Mouse (Mus musculus) embryonic facial prominence, embryonic 11.5 days (tissue): ENCODE measurements around the gene Cela3b. TPM values are rescaled to one million over a fixed set of nuclear protein-coding genes. Genes with fewer than 3 reads are reported as not detected.

ENCODE experiments used
- ATAC-seq: fragments of 200-750 bp; cut with Nextera tagmentation; replicated peaks from 2 replicates; pipeline ENCODE4 v1.8.0; 2017; ENCODE audit warnings: low read depth; ENCODE audit not compliant: insufficient number of reproducible peaks, low FRiP score, low TSS enrichment
- DNase-seq: peaks from one replicate; pipeline ENCODE4 v3.0.0-alpha.2; 2015; ENCODE audit warnings: low spot score
- H3K27ac ChIP-seq: fragments of 300-500 bp; sonication (generic); replicated peaks from 2 replicates; pipeline ENCODE4 v1.5.1; 2014; ENCODE audit warnings: mild to moderate bottlenecking, low read depth, low read length, control low read depth
- H3K27me3 ChIP-seq: fragments of 300-500 bp; sonication (generic); 2 replicates; pipeline ENCODE4 v1.6.1; 2014; ENCODE audit warnings: mild to moderate bottlenecking, low read length, moderate library complexity, mixed read lengths; ENCODE audit not compliant: control insufficient read depth, insufficient read depth
- H3K36me3 ChIP-seq: fragments of 300-500 bp; sonication (generic); replicated peaks from 2 replicates; pipeline ENCODE4 v1.6.1; 2014; ENCODE audit warnings: low read depth, mild to moderate bottlenecking, low read length, moderate library complexity, mixed read lengths; ENCODE audit not compliant: control insufficient read depth, insufficient read depth
- H3K4me1 ChIP-seq: fragments of 300-500 bp; sonication (generic); 2 replicates; pipeline ENCODE4 v1.6.1; 2014; ENCODE audit warnings: low read length, mixed read lengths; ENCODE audit not compliant: control insufficient read depth, insufficient read depth
- H3K4me2 ChIP-seq: fragments of 300-500 bp; sonication (generic); 2 replicates; pipeline ENCODE4 v1.6.1; 2014; ENCODE audit warnings: low read depth, mild to moderate bottlenecking, control low read depth, low read length, moderate library complexity
- H3K4me3 ChIP-seq: fragments of 300-500 bp; sonication (generic); 2 replicates; pipeline ENCODE4 v1.5.1; 2014; ENCODE audit warnings: low read depth, low read length, control low read depth
- H3K9ac ChIP-seq: fragments of 300-500 bp; sonication (generic); replicated peaks from 2 replicates; pipeline ENCODE4 v1.6.1; 2014; ENCODE audit warnings: mild to moderate bottlenecking, control low read depth, low read length
- H3K9me3 ChIP-seq: fragments of 300-500 bp; sonication (generic); replicated peaks from 2 replicates; pipeline ENCODE4 v1.6.1; 2016; ENCODE audit warnings: mild to moderate bottlenecking, low read length, inconsistent platforms, mixed read lengths; ENCODE audit not compliant: control insufficient read depth
- WGBS: fragments of 180-500 bp; shearing (Covaris S2); extraction: QIAGEN DNeasy Blood & Tissue Kit; methylation state at CpG from one replicate; pipeline ENCODE4 v1.1.7; 2014; 5-methylcytosine and 5-hydroxymethylcytosine counted together
- polyA plus RNA-seq: library from polyadenylated mRNA; unstranded; fragments of >200 nt; fragmentation: Nextera tagmentation; extraction: Ambion mirVana; gene quantifications from 2 replicates; pipeline ENCODE4 v1.2.1, GENCODE M21; 2014

The Cela3b gene
- polyA plus RNA-seq, 1 experiment from 2014 or later, result not detected

DNA sequence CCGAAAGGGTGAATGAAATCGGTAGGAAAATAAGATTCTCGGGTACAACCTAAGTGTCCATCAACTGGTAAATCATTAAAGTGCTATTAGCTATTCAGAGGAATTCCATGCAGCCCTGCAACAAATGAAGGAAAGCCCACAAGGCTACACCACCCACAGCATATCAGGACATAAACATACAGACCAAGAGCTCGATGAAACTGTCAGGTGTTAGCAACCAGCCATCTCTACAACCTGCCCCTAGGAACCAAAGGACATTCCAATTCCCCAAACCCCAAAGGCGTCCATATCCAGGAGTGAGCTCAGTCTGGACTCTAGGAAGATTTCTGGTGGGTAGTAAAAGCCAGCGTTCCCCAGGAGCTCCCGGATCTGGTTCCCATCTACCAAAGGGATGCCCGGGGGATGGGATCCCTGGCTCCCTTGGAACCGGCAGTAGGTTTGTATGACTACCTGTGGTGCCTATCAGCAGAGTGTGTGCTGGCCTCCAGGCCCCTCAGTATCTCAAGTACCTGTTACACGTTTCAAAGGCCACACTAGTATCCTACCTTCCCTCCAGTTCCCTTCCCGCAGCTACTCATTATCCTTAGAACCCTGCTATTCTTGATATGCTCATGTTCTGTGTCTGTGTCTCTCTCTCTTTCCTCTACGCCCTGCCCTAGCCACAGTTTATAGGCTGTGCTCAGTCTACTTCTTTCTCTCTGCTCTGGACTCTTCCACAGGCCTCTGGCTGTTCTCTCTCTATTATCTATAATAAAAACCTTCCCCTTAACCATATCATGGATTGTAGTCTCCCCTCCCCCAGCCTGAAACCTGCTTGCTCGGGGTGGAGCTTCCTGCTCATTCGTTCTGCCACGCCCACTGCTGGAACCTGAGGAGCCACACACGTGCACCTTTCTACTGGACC is 49.4 kb downstream of the Cela3b start:
- Histone ChIP-seq H3K9me3 (no peaks in the 10 kb centered on the region), H3K36me3 (no peaks in the 10 kb centered on the region), H3K4me3 (no peak overlapping the region), H3K9ac (peak overlapping the region; percentile 23; the same call in 1 of the 2 replicates), H3K4me2 (no peak overlapping the region), H3K27ac (no peak overlapping the region), H3K27me3 (no peaks in the 10 kb centered on the region), H3K4me1 (no peaks in the 10 kb centered on the region)
- ATAC-seq, result peak; percentile 73; the same call in 1 of the 2 replicates
- DNase-seq, result peak; percentile 47
- 35% methylated on average over 14 of the region's 16 CpGs for WGBS

GRCm38 (mm10) chr4:137379713-137380255 is 50.6 kb downstream of the Cela3b start:
- DNase-seq, result no peak
- Histone ChIP-seq H3K27me3 (no peaks in the 10 kb centered on the region), H3K9me3 (no peaks in the 10 kb centered on the region), H3K4me1 (no peaks in the 10 kb centered on the region), H3K27ac (no peak overlapping the region), H3K4me2 (no peak overlapping the region), H3K4me3 (no peak overlapping the region), H3K9ac (no peak overlapping the region), H3K36me3 (no peaks in the 10 kb centered on the region)
- 93% methylated on average over 10 of the region's 10 CpGs for WGBS
- no peak for ATAC-seq

DNA sequence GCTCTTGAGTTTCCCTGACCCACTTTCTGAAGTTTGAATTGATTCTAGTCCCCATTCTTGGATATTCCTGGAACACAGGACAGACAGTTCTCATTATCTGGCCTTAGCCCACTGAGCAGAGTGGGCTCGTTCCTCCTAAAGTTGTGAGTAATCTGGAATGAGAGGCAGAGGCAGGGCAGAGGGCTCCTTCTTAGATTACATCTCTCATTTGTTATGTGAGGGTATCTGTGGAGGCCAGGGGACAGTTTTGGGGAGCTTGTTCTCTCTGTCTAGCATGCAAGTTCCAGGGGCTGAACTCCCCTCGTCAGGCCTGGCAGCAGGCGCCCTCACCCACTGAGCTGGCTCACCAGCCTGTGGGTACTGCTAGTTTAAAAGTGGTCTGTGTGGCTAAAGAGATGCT is 51.3 kb downstream of the Cela3b start:
- Histone ChIP-seq H3K27me3 (no peaks in the 10 kb centered on the region), H3K27ac (no peak overlapping the region), H3K4me2 (no peak overlapping the region), H3K36me3 (no peaks in the 10 kb centered on the region), H3K9ac (no peak overlapping the region), H3K4me1 (no peaks in the 10 kb centered on the region), H3K4me3 (no peak overlapping the region), H3K9me3 (no peaks in the 10 kb centered on the region)
- 83% methylated on average over 3 of the region's 3 CpGs for WGBS
- DNase-seq, result no peak
- no peak for ATAC-seq

GRCm38 (mm10) chr4:137377526-137378304 is 52.6 kb downstream of the Cela3b start:
- Histone ChIP-seq H3K36me3 (no peaks in the 10 kb centered on the region), H3K9me3 (no peaks in the 10 kb centered on the region), H3K27me3 (no peaks in the 10 kb centered on the region), H3K27ac (no peak overlapping the region), H3K4me3 (no peak overlapping the region), H3K4me1 (no peaks in the 10 kb centered on the region), H3K9ac (no peak overlapping the region), H3K4me2 (no peak overlapping the region)
- no peak for ATAC-seq
- 81% methylated on average over 4 of the region's 4 CpGs for WGBS
- DNase-seq, result no peak

- no peak for ATAC-seq
- WGBS, result 64% methylated on average over 2 of the region's 2 CpGs
- DNase-seq, result no peak
- Histone ChIP-seq H3K4me1 (no peaks in the 10 kb centered on the region), H3K27ac (no peak overlapping the region), H3K27me3 (no peaks in the 10 kb centered on the region), H3K4me2 (no peak overlapping the region), H3K36me3 (no peaks in the 10 kb centered on the region), H3K9me3 (no peaks in the 10 kb centered on the region), H3K9ac (no peak overlapping the region), H3K4me3 (no peak overlapping the region)
These were observed 53.6 kb downstream of the Cela3b start for GRCm38 (mm10) chr4:137376778-137377177.

GRCm38 (mm10) chr4:137375314-137376278 is 54.7 kb downstream of the Cela3b start:
- no peaks in the 10 kb centered on the region for H3K4me1 ChIP-seq
- WGBS, result 36% methylated on average over 19 of the region's 19 CpGs
- peak overlapping the region; percentile 14; the same call in 1 of the 2 replicates for H3K9ac ChIP-seq
- H3K36me3 ChIP-seq, result no peaks in the 10 kb centered on the region
- H3K4me3 ChIP-seq, result no peak overlapping the region
- ATAC-seq, result no peak
- H3K27me3 ChIP-seq, result no peaks in the 10 kb centered on the region
- H3K9me3 ChIP-seq, result no peaks in the 10 kb centered on the region
- no peak overlapping the region for H3K4me2 ChIP-seq
- H3K27ac ChIP-seq, result peak overlapping the region; percentile 35; the same call in 1 of the 2 replicates
- peak; percentile 77 for DNase-seq

DNA sequence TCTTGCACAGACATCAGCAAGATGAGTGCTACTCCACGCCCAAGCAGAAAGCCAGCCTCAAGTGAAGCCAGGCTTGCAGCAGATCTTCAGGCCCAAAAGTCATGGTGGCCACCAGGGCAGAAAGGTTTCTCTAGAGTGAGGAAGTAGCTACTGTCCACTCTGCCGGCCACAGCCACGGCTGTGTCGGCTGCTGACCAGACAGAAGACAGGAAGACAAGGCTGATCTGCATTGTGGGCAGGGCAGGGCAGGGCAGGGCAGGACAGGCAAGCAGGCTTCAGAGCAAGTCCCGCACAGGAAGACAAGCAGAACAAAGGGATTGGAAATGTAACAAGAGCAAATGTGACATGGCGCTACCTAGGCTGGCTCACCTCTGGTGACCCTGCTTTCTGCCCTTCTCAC is 56.6 kb downstream of the Cela3b start:
- no peak for ATAC-seq
- DNase-seq, result no peak
- Histone ChIP-seq H3K4me1 (no peaks in the 10 kb centered on the region), H3K9ac (no peak overlapping the region), H3K27ac (0 out of 2 replicates have a peak overlapping the region, but pooled peaks have one; percentile 8), H3K36me3 (no peaks in the 10 kb centered on the region), H3K4me2 (no peak overlapping the region), H3K27me3 (no peaks in the 10 kb centered on the region), H3K9me3 (no peaks in the 10 kb centered on the region), H3K4me3 (no peak overlapping the region)
- WGBS, result 40% methylated on average over 6 of the region's 6 CpGs
